Mouse (Mus musculus) brain, embryonic 14.5 days (tissue): ENCODE measurements at regions not wholly inside any gene's neighbourhood (a gene's known extent, or its start where the extent isn't known, plus 50 kb on each side); places are given as distances from the start of the nearest gene placed in this dataset.

Experiments
- CTCF ChIP-seq: fragments of 200-500 bp; IDR thresholded peaks from 2 replicates; pipeline ENCODE4 v1.5.1; 2012; ENCODE audit warnings: inconsistent platforms, mild to moderate bottlenecking, moderate library complexity, borderline replicate concordance; ENCODE audit not compliant: insufficient read depth, insufficient read length; ENCODE audit errors: extremely low read depth
- POLR2A ChIP-seq: fragments of 200-500 bp; IDR thresholded peaks from 2 replicates; pipeline ENCODE4 v1.6.1; 2012; ENCODE audit warnings: mild to moderate bottlenecking, inconsistent platforms, borderline replicate concordance; ENCODE audit not compliant: poor library complexity, insufficient read depth, insufficient read length, severe bottlenecking; ENCODE audit errors: extremely low read depth

DNA sequence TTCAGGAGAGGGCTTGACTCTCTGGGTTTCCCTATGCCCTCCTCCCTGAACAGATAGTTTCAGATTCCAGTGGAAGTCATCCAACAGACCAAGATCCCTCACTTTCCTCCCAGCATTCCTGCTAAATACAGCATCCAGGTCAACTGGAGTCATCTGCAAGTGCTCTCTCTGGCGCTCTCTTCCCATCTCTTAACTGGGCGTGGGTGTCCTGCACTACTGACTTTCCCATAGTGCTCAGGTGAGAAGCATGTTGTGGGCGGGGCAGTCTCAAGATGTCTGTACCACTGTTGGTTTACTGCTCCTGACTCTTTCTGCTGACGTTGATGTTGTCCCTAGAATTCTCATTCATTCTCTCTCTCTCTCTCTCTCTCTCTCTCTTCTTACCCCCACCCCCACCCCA lies 154.0 kb downstream of the Qrsl1 start:
- no peak for TF ChIP-seq POLR2A
- TF ChIP-seq CTCF, result no peak
